ENCODE assay signal across 19 mouse cellular contexts in the genomic region with DNA sequence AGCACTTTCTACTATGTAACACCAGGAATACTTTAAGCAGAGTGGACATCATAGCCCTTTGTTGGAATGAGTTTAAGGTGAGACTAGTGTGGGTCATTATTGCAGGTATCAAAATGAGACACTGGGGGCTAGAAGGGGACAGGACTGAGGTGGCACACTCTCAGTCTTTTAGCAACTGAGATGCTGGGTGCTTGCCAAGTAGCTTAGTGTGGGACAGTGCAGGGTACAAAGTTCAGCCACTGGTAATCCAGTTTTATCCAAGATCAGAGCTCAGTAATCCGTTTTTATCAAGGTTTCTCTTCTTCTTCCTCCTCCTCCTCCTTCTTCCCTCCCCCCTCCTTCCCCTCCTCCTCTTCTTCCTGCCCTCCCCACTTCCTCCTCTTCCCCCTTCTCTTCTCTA.
DNase-seq lines count a peak whose midpoint lies in the region; ATAC-seq and TF ChIP-seq lines count a peak whose summit lies in the region.
"Had no signal": no experiment of that assay in that cellular context is flagged by ENCODE, and none has a peak within 500 bp of the region (broad histone marks: within the 10 kb centered on the region; RNA-seq: fewer than 3 reads in every experiment).

No protein-coding gene starts in this region.

- H3K9me3 ChIP-seq in intestine, postnatal 0 days (ENCODE audit: control insufficient read depth), result no peaks in the 10 kb centered on the region
- H3K9me3 ChIP-seq in embryonic facial prominence, embryonic 10.5 days, result no peaks in the 10 kb centered on the region
- H3K9me3 ChIP-seq: embryonic facial prominence, embryonic 15.5 days; G1E; lung, embryonic 15.5 days; midbrain, embryonic 10.5 days had no signal

- TF ChIP-seq POLR2A in liver, adult 2 months (IDR thresholded peaks at IDR 0.05; ENCODE audit: extremely low read depth, insufficient read depth, low read length), result no peak

- no peak overlapping the region for H3K4me3 ChIP-seq in liver, adult 2 months (ENCODE audit: insufficient read depth, low read depth, low read length)
- H3K4me3 ChIP-seq in intestine, postnatal 0 days (ENCODE audit: low read depth, low read length), result no peak overlapping the region
- H3K4me3 ChIP-seq in embryonic facial prominence, embryonic 10.5 days, result no peak overlapping the region
- H3K4me3 ChIP-seq: lung, embryonic 15.5 days; midbrain, embryonic 10.5 days had no signal

- no peaks in the 10 kb centered on the region for H3K36me3 ChIP-seq in liver, adult 2 months (ENCODE audit: control insufficient read depth, insufficient read depth, low read length)
- no peaks in the 10 kb centered on the region for H3K36me3 ChIP-seq in intestine, postnatal 0 days (ENCODE audit: control insufficient read depth, insufficient read depth)
- H3K36me3 ChIP-seq in embryonic facial prominence, embryonic 10.5 days (replicated peaks), result no peaks in the 10 kb centered on the region
- H3K36me3 ChIP-seq: embryonic facial prominence, embryonic 15.5 days; G1E; lung, embryonic 15.5 days; midbrain, embryonic 10.5 days had no signal

- TF ChIP-seq CTCF in liver, adult 2 months (IDR thresholded peaks at IDR 0.05; ENCODE audit: low read depth, low read length), result no peak
- no peak for TF ChIP-seq CTCF in intestine, postnatal 0 days (IDR thresholded peaks at IDR 0.05; ENCODE audit: low read depth)

- no peaks in the 10 kb centered on the region for H3K27me3 ChIP-seq in liver, adult 2 months (ENCODE audit: control insufficient read depth, insufficient read depth, low read length)
- H3K27me3 ChIP-seq in intestine, postnatal 0 days (replicated peaks; ENCODE audit: control insufficient read depth, insufficient read depth, low read length), result no peaks in the 10 kb centered on the region
- peaks cover 25% of the 10 kb centered on the region for H3K27me3 ChIP-seq in embryonic facial prominence, embryonic 10.5 days (replicated peaks; ENCODE audit: low read depth, poor library complexity, severe bottlenecking)
- H3K27me3 ChIP-seq: embryonic facial prominence, embryonic 15.5 days; lung, embryonic 15.5 days had no signal

- DNase-seq in liver, adult 2 months (ENCODE audit: extremely low read depth, low read depth, low spot score), result peak; percentile 72
- DNase-seq in liver, result no peak
- DNase-seq in kidney, postnatal 14 days, result peak; percentile 71
- no peak for DNase-seq in testis, postnatal 10 days (ENCODE audit: low spot score)
- no peak for DNase-seq in embryonic facial prominence, embryonic 10.5 days (ENCODE audit: low spot score)
- DNase-seq: adrenal gland, postnatal 25 days; cerebellum, adult 11-12 months; cerebellum, postnatal 14 days; embryo, embryonic 11 days; retina, postnatal 1 day; right cerebral cortex, postnatal 4 days had no signal

- no peak overlapping the region for H3K9ac ChIP-seq in liver, adult 2 months (ENCODE audit: low read depth, low read length)
- H3K9ac ChIP-seq in intestine, postnatal 0 days (ENCODE audit: low read depth, low read length), result no peak overlapping the region
- H3K9ac ChIP-seq: embryonic facial prominence, embryonic 15.5 days; liver, embryonic 14.5 days; lung, embryonic 15.5 days had no signal

- H3K4me2 ChIP-seq in intestine, postnatal 0 days (replicated peaks; ENCODE audit: low read depth), result no peak overlapping the region
- H3K4me2 ChIP-seq: lung, embryonic 15.5 days had no signal

- WGBS in liver, adult 2 months, result 0% methylated on average over 1 of the region's 1 CpGs
- WGBS in intestine, postnatal 0 days, result 9% methylated on average over 1 of the region's 1 CpGs
- WGBS in embryonic facial prominence, embryonic 10.5 days, result 37% methylated on average over 1 of the region's 1 CpGs

- H3K27ac ChIP-seq in liver, adult 2 months (replicated peaks; ENCODE audit: insufficient read depth, low read depth, low read length), result no peak overlapping the region
- H3K27ac ChIP-seq in intestine, postnatal 0 days (ENCODE audit: low read depth, low read length), result no peak overlapping the region
- no peak overlapping the region for H3K27ac ChIP-seq in embryonic facial prominence, embryonic 10.5 days (replicated peaks)
- H3K27ac ChIP-seq: embryonic facial prominence, embryonic 15.5 days; liver, embryonic 14.5 days; lung, embryonic 15.5 days; macrophage; midbrain, embryonic 10.5 days had no signal

- H3K79me2 ChIP-seq in liver, adult 2 months (ENCODE audit: control insufficient read depth, insufficient read depth, low read length), result no peaks in the 10 kb centered on the region

- ATAC-seq in CD4-positive, CD25-positive, alpha-beta regulatory T cell, adult 4 months, result peak; percentile 56
- ATAC-seq in intestine, postnatal 0 days, result 0 out of 2 replicates have a peak, but pooled peaks have one; percentile 49

- peaks cover 6% of the 10 kb centered on the region for H3K4me1 ChIP-seq in liver, adult 2 months (ENCODE audit: control insufficient read depth, insufficient read depth, low read length)
- H3K4me1 ChIP-seq in intestine, postnatal 0 days (replicated peaks; ENCODE audit: control insufficient read depth, insufficient read depth, low read length), result no peaks in the 10 kb centered on the region
- H3K4me1 ChIP-seq in embryonic facial prominence, embryonic 10.5 days, result peaks cover 25% of the 10 kb centered on the region

Comparison
In these comparisons a context has a peak if more than half of its experiments do, and no peak if none do; other contexts are left out.
1. DNase-seq: peak in liver, adult 2 months (single experiment) and kidney, postnatal 14 days (single experiment); none in liver (single experiment), testis, postnatal 10 days (single experiment) and embryonic facial prominence, embryonic 10.5 days (single experiment).